Mouse (Mus musculus) liver, postnatal 0 days (tissue): ENCODE measurements around the gene Coq8a.

ENCODE experiments used
- CTCF ChIP-seq: sonication (generic); IDR thresholded peaks from 2 replicates; pipeline ENCODE4 v1.5.1; 2016; ENCODE audit warnings: antibody characterized with exemption, low read depth
- EP300 ChIP-seq: IDR thresholded peaks from 2 replicates; pipeline ENCODE4 v1.6.1; 2016; ENCODE audit warnings: antibody characterized with exemption, low read depth, mild to moderate bottlenecking

DNA sequence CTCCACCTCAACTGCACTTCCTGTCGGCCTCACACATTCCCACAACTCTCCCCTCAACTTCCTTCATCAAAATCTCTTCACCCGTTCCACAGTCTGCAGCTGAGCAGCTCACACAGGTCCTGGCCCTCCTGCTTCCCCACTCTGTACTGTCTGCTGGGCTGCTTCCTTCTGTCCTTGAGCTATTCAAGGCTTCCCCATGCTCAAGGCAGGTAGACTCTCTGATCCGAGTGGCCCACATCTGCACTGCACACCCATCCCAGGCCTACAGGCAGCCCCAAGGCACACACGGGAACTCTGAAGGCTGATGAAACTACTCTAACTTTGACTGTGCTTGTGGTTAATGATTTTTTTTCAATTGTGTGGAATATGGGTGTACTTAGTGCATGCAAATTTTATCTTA, 6.5 kb downstream of the Coq8a start:
- TF ChIP-seq CTCF (no peak), EP300 (no peak)
